Mouse (Mus musculus): ENCODE measurements around the gene Marc2. TPM values are rescaled to one million over a fixed set of nuclear protein-coding genes. Genes with fewer than 3 reads are reported as not detected.

The Marc2 gene
- total RNA-seq (2023): 100 to 1,000 TPM; 140 to 153 TPM

DNA sequence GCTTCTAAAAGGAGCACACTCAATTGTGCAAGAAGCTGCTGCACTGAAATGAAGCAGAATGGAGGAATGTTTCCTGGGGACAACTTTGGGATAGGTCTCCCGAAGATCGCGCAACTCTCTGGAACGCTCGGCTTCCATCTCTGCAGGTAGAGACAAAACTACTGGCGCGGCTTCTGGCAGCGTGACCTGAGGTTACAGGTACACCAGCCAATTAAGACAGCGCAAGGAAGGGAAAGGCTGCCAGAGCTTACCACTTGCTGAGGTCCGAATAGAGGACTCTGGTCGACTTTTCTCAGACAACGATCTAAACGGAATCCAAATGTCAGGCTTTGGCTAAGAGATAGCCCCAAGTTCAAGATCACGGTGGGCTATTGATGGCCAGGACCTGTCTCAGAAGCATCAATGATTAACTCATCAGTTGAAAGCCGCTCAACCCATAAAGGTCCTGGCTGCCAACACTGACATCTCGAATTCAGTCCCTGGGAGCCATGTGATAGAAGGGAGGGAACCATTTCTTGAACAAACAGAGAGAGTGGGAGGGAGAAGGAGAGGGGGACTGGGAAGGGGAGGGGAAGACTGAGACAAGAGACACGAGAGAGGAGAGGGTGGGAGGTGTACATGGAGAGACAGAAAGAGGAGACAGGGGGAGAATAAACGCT lies at the start of gene Marc2:
Marc2 (minus strand) TSS at position 360 of the 659 bp plus-strand sequence.

DNA sequence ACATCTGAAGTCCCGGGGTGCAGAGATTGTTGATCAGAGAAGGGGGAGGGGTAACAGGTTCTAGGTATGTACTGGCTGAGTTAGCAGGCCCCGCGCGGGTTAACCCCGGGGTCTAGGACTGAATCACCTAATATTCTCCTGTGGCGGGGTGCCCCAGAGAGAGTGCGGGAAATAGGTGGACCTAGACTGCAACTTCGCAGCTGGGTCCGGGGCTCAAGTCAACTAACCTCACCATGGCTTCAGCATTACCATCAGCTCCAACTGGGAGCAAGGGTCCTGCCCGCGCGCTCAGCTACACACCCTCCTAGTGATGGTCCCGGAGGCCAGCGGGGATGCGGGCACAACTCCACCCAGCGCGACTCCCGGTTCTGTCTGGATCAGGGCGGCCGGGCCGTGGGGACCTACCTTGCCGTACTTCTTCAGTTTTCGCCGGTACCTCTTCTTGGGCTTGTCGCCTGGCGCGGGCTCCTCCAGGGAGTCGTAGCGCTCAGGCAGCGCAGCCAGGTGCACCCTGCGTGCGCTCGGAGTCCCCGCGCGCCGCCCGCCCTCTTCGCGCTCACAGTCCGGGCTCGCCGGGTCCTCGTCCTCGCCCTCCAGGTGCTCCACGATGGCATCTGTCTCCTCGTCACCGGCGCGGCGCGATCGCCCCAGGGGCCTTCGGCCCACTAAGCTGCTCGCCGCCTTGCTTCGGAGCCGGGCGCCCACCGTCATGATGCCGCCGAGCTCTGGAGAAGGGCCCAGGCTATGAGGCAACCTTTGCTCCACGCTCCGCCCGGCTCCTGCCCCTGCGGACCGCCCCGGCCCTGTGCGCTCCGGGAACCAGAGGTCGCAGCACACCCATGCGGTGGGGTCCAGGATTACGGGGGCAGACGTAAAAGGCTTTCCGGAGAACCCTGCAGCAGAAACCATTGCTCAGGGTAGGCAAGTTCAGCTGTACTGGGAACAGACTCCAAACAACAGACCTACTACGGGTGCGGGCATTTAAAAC lies 36.3 kb upstream of the Marc2 start, which contains the start of gene C130074G19Rik:
C130074G19Rik (minus strand) TSS at position 938 of the 988 bp plus-strand sequence.

DNA sequence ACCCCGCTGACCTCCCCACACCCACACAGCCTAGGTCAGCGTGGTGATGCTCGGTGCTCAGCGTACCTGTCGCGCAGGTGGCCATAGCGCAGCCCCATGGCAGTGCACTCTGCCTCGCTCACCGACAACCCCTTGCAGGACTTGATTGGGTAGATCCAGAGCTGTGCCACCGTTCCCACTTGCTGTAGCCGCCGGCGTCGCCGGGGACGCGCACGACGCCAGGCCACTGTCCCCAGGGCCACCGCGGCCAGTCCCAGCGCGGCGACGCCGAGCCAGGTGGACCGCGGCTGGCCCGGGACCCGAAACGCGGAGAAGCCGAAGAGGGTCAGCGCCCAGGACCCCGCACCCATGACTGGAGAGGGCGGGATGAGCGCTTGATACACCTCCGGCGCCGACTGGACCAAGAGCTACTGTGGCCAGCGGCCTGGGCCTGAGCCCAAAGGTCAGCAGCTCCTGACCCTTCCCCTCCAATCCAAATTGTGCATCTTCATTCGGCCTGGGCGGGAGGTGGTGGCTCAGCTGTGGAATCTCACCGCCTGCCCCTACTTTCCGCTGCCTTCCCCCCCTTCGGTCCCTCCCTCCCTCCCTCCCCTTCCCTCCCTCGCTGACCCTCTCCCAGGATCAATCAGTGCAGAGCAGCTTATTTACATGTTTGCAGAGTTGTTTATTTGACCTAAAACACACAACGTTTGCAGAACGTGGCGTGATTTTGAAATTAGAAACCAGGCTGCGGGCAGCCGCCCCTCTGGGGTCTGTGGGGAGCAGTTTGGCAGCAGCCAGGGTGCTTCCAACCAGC lies 35.3 kb downstream of the Marc2 start, which contains the start of gene Marc1:
Marc1 (minus strand) TSS at position 534 of the 796 bp plus-strand sequence.

Other genes starting within 250 kb of the Marc2 start
- under 1 TPM in 1 of 2 experiments, not detected in 1; 0.50 TPM for gene Hlx, start 113.8 kb downstream of the Marc2 start, total RNA-seq (2023)
- under 1 TPM; 0.52 to 0.77 TPM for gene Marc1, start 35.1 kb downstream of the Marc2 start, total RNA-seq (2023)
- gene C130074G19Rik, start 36.8 kb upstream of the Marc2 start, total RNA-seq (2023): not detected
- gene Mark1, start 153.1 kb upstream of the Marc2 start, total RNA-seq (2023): not detected